Mouse (Mus musculus) spleen, adult 2 months (tissue): ENCODE results near the gene Apobec1.

Source experiments
- CTCF ChIP-seq: fragments of 200-500 bp; IDR thresholded peaks from 2 replicates; pipeline ENCODE4 v1.5.1; 2011; ENCODE audit warnings: mild to moderate bottlenecking, inconsistent platforms; ENCODE audit not compliant: insufficient read depth, insufficient read length, insufficient replicate concordance; ENCODE audit errors: extremely low read depth
- POLR2A ChIP-seq: fragments of 200-500 bp; IDR thresholded peaks from 2 replicates; pipeline ENCODE4 v1.6.1; 2011; ENCODE audit warnings: low read depth, low read length, inconsistent platforms

- TF ChIP-seq POLR2A (no peak), CTCF (no peak)
Observed at GRCm38 (mm10) chr6:122650398-122650980, 48.2 kb upstream of the Apobec1 start.
